Mouse (Mus musculus) urinary bladder, postnatal 0 days (tissue): ENCODE results near the gene Camta2. TPM values are rescaled to one million over a fixed set of nuclear protein-coding genes. Genes with fewer than 3 reads are reported as not detected.

Experiments
- microRNA-seq: library from miRNA; unstranded; fragments of <30 nt; microRNA quantifications from one replicate; pipeline ENCODE4, GENCODE M21; 2016
- polyA plus RNA-seq: library from polyadenylated mRNA; unstranded; fragments of >200 nt; fragmentation: Nextera tagmentation; extraction: Ambion mirVana; gene quantifications from 2 replicates; pipeline ENCODE4 v1.2.1, GENCODE M21; 2015

Gene Camta2
- polyA plus RNA-seq = 10.6 and 12.4 TPM in 2 replicates

DNA sequence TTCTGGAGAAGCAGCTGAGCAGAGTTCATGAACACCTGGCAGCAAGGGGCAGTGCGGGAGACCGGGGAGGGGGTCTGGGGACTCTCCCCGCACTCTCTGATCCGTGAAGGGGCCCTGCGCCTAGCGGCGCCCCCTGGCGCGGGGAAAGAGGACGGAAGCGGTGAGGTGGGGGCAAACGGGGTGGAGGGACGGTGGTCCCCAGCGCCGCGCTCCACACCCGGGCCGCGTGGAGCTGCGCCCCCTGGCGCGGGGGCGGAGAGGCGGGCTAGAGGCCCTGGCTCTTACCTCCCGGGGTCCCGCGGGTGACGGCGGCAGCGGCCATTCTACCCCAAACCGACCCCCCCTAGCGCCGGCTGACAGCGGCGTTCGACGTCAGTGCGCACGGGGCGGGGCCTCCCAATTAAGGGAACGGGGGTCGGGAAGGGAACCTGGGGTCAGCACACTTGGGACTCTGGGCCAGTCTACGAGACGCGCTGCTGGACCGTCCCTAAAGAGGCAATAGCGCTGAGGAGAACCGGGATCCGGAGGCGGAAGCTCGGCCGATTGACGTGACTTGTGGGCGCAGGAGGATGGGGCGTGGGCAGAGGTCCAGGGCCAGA, at the start of gene Camta2:
TSS of gene Camta2 (minus strand) at position 505 of the 599 bp plus-strand sequence.

GRCm38 (mm10) chr11:70699722-70700556, 12.0 kb upstream of the Camta2 start, which contains the start of the genes Inca1 and Kif1c:
Gene Inca1, minus strand, starts transcription at chr11:70700155.
Gene Kif1c, plus strand, starts transcription at chr11:70700548.

GRCm38 (mm10) chr11:70668771-70669505, 19.0 kb downstream of the Camta2 start, which contains the start of gene Spag7:
Gene Spag7, minus strand, starts transcription at chr11:70669416.

DNA sequence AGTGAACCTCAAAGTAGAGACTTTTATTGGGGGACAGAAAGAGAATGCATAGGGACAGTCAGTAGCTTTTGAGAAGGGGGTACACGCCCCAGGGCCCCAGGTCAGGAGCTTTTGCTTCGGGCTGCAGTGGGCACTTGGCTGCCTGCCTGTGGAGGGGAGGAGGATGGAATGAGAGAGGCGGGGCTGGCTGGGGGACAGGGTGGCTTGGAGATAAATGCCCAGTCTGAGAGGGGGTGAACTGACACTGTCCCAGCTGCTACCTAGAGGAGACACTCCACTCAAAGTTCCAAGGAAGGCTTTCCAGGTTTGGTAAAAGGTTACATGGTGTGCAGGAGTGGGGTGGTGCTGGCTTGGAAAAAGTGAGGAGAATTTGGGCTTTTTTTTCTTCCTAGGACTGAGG, 30.9 kb downstream of the Camta2 start, which contains the start of gene Eno3:
TSS of gene Eno3 (plus strand) at position 239 of the 400 bp plus-strand sequence.

GRCm38 (mm10) chr11:70654198-70654922, 33.5 kb downstream of the Camta2 start, which contains the start of gene Pfn1:
Gene Pfn1, minus strand, starts transcription at chr11:70654644.

GRCm38 (mm10) chr11:70646691-70647650, 40.9 kb downstream of the Camta2 start, which contains the start of the genes Rnf167 and Slc25a11:
Gene Rnf167, plus strand, starts transcription at chr11:70647235.
Gene Slc25a11, minus strand, starts transcription at chr11:70647479.

GRCm38 (mm10) chr11:70638714-70639278, 49.1 kb downstream of the Camta2 start, which contains the start of gene Gp1ba:
Gene Gp1ba, plus strand, starts transcription at chr11:70639122.

Small RNAs within 50 kb of the gene (microRNA-seq; reads per million reads assigned to microRNA genes)
- gene Mir6925 = not detected

Other genes with a start within 250 kb of the Camta2 start
- 25.1 and 27.3 TPM in 2 replicates for gene Med11, start 236.2 kb downstream of the Camta2 start, polyA plus RNA-seq
- gene Zmynd15, start 228.7 kb downstream of the Camta2 start, polyA plus RNA-seq = 0.55 and 0.74 TPM in 2 replicates
- gene Cxcl16, start 228.1 kb downstream of the Camta2 start, polyA plus RNA-seq = 11.8 and 17.9 TPM in 2 replicates
- gene Tm4sf5, start 182.9 kb downstream of the Camta2 start, polyA plus RNA-seq = 2.0 and 2.8 TPM in 2 replicates
- 0.58 and 0.60 TPM in 2 replicates for gene Vmo1, start 173.5 kb downstream of the Camta2 start, polyA plus RNA-seq
- gene Gltpd2, start 168.9 kb downstream of the Camta2 start, polyA plus RNA-seq = 0.30 and 0.48 TPM in 2 replicates
- gene Psmb6, start 162.7 kb downstream of the Camta2 start, polyA plus RNA-seq = 523 and 588 TPM in 2 replicates
- not detected in 2 replicates for gene Gm40193, start 155.2 kb downstream of the Camta2 start, polyA plus RNA-seq
- gene Pld2, start 148.0 kb downstream of the Camta2 start, polyA plus RNA-seq = 11.7 and 12.5 TPM in 2 replicates
- 6.9 and 7.3 TPM in 2 replicates for gene Mink1, start 125.2 kb downstream of the Camta2 start, polyA plus RNA-seq
- gene 4930544D05Rik, start 72.3 kb downstream of the Camta2 start, polyA plus RNA-seq = not detected in 2 replicates
- gene Chrne, start 68.9 kb downstream of the Camta2 start, polyA plus RNA-seq = 0.57 and 0.93 TPM in 2 replicates
- 0.14 and 0.31 TPM in 2 replicates for gene Gp1ba, start 49.0 kb downstream of the Camta2 start, polyA plus RNA-seq
- gene Rnf167, start 40.9 kb downstream of the Camta2 start, polyA plus RNA-seq = 54.3 and 65.0 TPM in 2 replicates
- 107 and 111 TPM in 2 replicates for gene Slc25a11, start 40.6 kb downstream of the Camta2 start, polyA plus RNA-seq
- gene Pfn1, start 33.5 kb downstream of the Camta2 start, polyA plus RNA-seq = 2,757 and 3,152 TPM in 2 replicates
- gene Eno3, start 30.9 kb downstream of the Camta2 start, polyA plus RNA-seq = 94.5 and 97.9 TPM in 2 replicates
- 132 and 135 TPM in 2 replicates for gene Spag7, start 18.7 kb downstream of the Camta2 start, polyA plus RNA-seq
- 1.3 and 2.4 TPM in 2 replicates for gene Inca1, start 12.1 kb upstream of the Camta2 start, polyA plus RNA-seq
- 4.8 and 5.8 TPM in 2 replicates for gene Kif1c, start 12.4 kb upstream of the Camta2 start, polyA plus RNA-seq
- gene Zfp3, start 76.1 kb upstream of the Camta2 start, polyA plus RNA-seq = 3.5 and 3.6 TPM in 2 replicates
- gene Scimp, start 124.5 kb upstream of the Camta2 start, polyA plus RNA-seq = 0.53 TPM in 1 of 2 replicates, not detected in the other
- 22.8 and 26.2 TPM in 2 replicates for gene Rabep1, start 156.7 kb upstream of the Camta2 start, polyA plus RNA-seq